Mouse (Mus musculus) fibroblast of lung, adult 2 months (primary cell): ENCODE results near the gene Chic2.

Experiments used
- DNase-seq: peaks from one replicate; pipeline ENCODE4 v3.0.0-alpha.2; 2011; ENCODE audit warnings: low read depth

Gene Chic2

DNA sequence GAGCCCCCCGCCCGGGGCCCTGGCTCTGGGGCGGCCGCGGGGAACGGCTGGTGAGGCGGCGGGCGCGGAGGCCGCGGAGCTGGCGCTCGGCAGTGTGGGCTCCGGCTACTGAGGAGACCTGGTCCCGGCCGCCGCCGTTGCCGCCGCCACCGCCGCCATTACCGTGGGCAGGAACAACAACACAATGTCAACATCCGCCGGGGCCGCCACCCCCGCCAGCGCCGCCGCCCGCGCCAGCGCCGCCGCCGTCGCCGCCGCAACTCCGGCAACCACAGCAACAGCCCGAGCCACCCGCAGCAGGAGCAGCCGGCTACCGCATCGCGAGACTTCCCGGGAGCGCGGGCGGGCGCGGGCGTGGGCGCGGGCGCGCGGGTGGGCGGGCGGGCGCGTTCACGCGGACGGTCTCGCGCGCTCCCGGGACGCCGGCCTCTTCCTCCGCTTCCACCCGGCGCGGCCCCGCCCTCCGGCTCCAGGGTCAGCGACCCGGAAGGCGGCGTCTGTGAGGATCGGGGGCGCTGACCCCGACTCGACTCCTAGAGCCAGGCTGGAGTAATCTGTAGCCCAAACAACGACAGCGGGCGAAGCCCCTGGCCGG is at the start of gene Chic2:
Gene Chic2 (minus strand): TSS at position 465 of the 595 bp plus-strand sequence.
- DNase-seq = no peak

DNA sequence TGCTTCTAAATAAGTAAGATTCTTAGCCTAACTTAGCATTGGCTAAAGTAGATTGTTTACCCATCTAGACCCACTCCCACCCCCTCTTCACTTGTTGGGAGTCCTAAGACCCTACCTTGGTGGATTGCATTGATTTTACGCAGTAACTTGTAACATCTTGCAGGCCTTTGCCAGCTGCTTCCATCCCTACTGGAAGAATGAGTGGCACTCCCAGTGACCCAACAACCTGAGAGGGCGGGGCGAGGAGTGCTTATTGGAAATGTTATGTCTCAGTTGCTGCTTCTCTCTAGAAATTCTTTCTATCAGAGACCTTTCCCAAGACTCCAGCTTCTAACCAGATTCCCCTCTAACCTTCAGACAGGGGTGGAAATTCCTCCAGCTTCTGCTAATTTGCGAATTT is 41.3 kb upstream of the Chic2 start:
- no peak for DNase-seq

DNA sequence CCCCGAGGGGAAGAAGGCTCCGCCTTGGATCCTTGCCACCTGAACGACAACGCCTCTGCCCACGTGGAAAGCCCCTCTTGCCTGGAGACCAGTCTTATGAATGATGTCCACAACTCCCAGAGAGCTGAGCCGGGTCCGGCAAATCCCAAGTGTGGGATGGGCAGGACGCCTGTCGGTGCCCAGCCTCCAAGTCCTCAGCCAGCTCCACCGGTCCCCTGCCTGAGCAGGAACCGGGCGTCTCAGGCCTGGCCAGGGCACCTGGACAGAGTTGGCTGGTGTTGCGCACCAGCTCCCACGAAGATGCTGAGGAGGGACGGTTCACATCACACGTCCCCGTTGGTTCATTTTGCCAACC is 40.9 kb upstream of the Chic2 start:
- DNase-seq = no peak

DNA sequence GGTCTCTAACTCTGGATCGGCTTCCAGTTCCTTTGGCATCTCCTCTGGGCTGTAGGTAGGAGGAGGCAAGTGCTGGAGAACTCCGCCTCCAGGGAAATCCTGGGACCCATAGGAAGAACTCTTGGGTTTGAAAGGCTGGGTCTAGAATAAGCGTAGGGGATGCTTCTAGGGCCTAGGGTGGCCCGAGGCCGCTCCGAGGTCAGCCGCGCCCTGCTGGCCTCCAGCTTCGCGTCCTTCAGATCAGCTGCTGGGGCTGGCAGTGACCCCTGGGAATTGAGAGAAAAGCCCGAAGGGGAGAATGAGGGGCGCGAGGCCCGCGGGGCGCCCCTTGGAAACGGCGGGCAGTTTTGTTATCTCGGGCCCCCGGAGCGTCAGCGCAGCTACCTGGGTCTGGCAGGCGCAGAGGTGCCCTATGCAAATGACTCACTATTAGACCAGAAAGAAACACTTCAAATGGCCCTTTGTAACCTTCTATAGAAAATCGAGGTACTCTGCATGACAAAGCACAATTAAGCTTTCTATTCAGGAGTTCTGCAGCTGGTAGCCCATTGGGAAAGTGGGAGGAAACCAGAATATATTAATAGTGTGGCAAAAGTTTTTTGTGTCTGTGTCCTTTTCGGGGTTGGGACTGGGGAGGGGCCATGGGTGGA is 40.4 kb upstream of the Chic2 start:
- DNase-seq = no peak

DNA sequence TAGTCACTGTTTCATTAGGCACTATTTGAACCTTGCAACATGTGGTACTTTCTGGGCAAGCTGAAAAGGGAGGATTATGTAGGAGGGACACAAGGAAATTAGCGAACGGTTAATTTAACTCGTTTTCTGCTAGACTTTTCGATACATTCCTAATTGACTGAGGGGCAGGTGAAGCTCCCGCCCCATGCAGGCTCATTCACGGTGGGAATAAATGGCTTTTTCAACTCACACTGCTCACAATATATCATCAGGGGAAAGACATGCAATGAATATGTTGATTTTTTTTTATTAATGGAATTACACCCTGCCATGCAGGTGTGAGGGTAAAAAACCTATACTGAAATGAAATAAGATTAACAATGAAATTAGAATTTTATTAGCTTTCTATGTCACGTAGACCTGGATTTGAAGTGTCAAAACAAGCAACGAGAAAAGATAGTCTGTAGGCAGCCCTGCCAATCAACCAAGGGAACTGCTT is 39.9 kb upstream of the Chic2 start:
- no peak for DNase-seq

DNA sequence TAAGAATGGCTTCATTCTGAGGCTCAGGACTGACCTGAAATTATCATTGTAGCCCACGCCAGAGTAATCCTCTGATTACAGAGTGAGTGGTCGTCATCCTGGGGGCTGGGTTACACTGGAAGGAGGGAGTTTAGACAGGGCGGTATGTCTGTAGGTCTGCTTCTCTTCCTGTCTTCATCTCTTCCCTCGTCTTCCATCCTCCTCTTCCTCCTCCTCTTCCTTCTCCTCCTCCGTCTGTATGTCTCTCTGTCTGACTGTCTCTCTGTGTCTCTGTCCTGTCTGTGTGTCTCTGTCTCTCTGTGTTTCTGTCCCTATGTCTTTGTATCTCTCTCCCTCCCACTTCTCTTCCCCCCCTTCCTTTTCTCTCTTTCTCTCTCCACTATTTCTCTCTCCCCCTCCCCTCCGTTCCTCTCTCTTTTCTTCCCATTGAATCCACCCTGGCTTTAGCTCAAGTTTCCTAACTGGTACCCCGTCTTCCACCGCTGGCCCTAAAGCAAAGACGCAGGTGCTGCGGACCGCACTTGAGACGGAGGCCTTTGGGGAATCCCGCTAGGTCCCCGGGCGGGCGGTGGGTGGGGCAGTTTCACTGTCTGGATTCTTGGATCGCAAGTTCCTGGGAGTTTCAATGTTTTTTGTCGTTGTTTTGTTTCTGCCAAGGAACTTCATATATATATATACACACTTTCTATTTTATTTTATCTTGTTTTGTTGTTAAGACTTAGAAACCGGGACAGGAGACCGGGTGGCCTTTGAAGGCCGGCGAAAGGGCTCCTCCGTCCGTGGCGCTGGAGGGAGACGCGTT is 39.2 kb upstream of the Chic2 start:
- DNase-seq = no peak

DNA sequence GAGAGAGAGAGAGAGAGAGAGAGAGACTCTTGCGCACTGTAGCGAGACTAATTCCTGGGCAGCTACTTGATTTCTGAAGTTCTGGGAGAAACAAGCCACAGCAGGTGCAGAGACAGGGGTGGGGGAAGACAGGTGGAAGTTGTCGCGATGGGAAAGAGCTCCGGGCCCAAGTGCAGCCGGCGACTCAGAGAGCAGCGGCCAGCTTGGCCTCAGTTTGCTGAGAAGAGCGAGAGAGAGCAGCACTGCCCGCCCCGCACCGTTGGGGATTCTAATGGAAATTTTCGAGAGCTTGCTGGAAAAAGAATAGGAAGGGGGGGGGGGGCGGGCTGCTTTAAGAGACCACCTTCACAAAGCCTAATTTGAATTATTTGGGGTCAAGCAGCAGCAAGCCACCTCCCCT is 38.5 kb upstream of the Chic2 start:
- no peak for DNase-seq

DNA sequence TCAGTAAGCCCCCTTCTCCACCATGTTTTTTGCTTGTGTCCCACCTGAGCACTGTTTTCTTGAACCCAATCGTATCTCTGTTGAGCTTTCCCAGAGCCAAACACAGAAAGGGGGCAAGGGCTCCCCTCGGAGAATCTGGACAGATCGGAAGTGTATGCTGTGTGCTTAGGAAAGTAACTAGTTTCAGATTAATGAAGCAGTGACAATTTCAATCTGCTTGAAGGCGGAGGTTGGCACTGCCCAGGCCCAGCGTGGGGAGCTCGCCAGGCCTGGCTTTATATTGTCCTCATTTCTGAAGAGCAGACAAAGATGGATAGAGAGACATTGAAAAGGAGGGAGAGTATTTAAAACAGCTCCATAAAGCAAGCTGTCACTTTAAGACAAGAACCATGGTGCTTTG is 37.9 kb upstream of the Chic2 start:
- no peak for DNase-seq

DNA sequence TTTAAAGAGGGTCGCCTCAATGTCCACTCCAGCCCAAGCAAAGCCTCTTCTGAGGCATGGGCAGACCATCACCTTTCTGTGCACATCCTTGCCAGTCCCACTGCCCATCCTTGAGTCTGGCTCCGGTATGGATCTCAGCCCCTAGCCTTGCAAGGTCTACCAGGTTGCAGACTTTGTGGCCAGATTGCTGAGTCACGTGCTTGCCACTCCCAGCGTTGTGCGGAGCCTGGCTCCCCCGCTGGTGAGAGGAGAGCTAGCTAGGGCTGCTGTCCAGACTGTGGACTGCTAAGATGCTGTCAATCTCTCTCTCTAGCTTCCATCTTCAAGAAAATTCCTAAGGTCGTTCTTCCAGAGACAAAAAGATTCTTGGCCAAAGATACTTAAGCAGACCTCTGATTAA is 35.0 kb upstream of the Chic2 start:
- DNase-seq = no peak

DNA sequence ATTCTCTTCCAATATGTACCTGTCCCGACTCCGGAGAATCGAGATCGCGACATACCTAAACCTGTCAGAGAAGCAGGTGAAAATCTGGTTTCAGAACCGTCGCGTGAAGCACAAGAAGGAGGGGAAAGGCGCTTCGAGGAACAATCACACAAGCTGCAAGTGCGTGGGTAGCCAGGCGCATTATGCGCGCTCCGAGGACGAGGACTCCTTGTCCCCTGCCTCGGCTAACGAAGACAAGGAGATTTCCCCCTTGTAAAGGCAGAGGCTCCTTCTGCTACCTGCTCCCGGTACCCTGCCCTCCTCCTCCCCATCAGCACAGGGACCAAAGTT is 32.4 kb upstream of the Chic2 start:
- no peak for DNase-seq

DNA sequence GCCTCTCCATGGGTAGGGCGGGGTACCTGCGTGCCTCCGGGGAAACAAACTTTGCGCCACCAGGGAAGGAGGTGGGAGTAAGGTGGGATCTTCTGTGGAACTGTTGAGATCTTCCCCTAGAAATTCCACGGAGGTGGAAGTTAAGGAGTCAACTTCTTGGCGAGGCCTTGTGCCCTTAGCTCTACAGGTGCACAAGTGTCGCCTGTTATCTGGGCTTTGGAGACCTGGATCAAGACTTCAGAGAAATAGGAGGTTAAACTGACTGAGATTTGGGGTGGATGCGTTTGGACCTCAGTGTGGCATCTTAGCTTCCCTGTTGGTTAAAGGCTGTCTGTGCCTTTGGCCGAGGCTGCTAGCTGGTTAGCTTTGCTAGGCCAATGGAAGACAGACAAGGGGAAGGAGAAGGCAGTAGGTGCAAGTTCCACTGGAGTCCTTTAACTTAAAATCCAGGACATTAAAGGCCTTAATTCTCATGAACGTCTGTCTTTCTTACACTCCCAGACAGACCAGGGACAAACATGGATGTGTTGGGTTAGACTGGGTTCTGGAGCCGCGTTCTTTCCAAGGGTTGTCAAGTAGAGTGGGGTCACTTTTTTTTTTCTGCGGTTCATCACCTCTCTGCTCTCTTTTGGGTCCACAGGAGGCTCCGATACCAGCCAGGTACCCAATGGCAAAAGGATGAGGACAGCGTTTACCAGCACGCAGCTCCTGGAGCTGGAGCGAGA is 31.9 kb upstream of the Chic2 start:
- DNase-seq = no peak

DNA sequence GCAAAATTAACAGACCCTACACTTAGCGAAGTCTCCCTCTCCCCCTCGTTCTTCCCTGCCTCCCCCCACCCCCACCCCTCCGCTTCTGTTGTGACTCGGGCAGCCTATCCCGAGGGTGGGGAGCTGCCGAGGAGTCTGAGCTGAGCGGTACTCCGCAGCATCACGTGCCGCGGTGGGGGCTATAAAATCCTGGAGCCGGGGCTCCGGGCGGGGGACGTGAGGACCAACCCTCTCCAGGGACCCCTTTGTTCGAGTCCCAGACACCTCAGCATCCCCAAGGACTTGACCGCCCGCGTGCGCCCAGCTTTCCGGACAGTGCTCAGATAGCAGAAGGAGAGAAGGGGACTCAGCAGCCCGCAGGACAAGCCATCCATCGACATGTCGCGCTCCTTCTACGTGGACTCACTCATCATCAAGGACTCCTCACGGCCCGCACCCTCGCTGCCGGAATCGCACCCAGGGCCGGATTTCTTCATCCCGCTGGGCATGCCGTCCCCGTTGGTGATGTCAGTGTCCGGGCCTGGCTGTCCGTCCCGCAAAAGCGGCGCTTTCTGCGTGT is 30.9 kb upstream of the Chic2 start, which contains the start of gene Gsx2:
Gene Gsx2 (plus strand): TSS at position 219 of the 559 bp plus-strand sequence.
- no peak for DNase-seq

DNA sequence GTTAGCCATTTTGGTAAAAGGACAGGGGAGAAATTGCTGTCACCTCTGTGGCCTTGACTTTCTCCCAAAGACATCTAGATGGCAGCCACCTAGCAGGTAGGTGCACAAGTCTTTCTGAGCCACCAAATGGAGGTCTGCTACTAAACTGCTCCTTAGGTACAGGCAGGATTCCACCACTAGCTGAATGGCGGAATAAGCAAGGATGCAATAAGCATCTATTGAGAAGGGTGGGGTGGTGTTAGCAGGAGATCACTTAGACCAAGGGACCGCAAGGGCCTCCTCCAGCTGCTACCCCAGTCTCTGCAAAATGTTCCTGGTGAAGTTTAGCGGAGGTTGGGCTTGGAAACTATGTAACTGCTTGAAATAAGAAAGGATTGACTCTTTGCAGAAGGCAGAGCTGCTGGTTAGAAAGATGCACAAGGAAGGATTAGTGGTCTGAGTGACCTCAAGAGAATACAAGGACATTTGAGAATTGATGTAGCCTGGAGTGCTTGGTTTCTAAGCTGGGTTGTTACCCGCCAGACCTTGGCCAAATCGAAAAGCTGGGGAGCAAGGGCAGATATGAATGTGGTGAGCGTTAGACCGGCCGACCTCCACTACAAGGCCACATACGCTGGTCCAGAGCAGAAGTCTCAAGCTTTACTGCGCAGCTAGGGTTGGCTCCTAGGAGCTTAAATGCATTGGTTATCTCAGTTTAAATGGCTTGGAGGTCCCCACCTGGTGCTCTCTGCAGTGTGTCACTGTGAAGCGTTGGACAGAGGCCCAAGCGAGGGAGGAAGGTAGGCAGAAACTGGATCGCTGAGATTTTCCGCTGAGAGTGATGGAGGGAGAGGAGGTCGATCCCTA is 30.2 kb upstream of the Chic2 start:
- DNase-seq = no peak

DNA sequence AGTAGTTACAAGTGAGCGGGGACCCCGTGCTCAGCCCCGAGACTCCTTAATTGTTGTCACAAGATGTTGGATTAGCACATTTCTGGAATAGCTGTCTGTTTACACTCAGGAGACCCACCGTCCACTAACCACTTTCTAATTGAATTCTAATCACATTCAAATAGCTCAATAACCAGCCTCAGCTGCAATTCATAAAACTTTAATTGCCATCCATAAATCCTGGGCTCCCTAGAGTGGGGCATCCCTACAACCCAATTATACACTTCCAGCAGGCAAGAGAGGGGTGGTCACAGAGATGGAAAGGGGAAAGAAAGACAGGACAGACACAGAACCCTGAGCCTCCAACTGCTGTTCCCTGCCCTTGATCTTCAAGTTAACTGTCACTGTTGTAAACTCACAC is 29.6 kb upstream of the Chic2 start:
- no peak for DNase-seq

DNA sequence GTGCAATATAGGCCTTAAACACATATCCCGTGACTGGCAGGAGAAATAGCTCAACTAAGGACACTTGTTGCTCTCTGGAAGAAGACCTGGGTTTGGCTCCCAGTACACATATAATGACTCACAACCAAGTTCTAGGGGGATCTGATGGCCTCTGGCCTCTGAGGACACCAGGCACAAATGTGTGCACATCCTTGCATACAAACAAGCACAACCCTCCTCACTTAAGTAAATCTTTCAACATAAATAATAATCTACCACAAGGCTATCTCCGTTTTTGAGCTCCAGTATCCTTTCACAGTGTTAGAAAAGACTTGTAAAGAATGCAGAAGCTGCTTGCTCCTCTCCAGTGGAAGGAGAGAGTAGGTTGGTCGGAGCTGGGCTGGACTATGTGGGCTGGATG is 29.1 kb upstream of the Chic2 start:
- no peak for DNase-seq

DNA sequence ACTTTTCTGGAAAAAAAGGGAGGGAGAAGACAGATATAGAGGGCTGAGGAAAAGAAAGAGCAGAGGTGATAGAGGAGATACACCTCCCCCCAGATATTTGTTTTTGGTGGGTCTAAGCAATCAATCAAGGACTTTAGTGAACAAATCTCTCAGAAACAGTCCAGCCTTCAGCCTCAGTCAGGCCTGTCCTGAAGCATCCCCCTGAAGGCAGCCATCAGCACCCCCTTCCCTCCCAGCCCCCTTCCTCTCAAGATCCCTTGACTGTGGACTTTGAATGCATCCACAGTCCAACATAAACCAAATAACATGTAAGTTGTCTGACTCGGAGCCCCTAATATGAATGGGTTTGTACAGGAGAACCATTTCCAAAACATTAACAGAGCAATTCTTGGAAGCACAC is 28.6 kb upstream of the Chic2 start:
- DNase-seq = no peak

DNA sequence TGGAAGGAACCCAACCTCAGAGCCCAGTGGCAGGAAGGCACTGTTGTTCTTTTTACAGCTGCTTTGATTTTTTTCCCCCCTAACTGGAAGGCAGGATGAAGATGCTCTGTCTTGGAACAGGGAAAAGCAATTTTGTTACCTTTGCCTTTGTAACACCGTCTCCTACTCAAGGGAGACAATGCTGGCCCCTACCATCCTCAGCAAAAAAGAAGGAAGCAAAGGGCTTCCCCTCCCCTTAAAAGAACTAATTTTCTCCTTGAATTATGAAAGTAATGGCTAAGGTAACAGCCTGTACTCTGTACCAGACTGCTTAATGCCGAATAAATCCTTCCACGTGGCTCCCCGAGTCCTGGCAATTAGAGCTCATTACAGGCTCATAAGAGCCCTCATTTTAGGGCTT is 28.0 kb upstream of the Chic2 start:
- no peak for DNase-seq

DNA sequence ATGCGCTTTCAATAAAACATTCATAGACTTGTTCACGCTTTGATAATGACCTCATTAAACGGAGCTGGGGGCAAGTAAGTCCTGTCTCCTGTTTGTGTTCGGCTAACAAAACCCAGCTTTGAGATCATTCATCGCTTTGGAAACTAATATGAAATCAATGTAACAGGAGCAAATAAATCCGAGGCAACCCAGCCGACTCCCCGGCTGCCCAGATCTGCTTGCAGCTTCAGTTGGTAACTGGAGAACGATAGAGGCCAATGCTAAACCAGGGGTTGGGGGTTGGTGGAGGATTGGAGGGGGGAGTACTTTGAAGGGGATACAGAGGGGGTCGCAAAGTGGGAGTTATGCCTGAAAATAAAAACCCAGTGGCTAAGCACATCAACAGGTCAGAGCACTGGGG is 27.4 kb upstream of the Chic2 start:
- no peak for DNase-seq

DNA sequence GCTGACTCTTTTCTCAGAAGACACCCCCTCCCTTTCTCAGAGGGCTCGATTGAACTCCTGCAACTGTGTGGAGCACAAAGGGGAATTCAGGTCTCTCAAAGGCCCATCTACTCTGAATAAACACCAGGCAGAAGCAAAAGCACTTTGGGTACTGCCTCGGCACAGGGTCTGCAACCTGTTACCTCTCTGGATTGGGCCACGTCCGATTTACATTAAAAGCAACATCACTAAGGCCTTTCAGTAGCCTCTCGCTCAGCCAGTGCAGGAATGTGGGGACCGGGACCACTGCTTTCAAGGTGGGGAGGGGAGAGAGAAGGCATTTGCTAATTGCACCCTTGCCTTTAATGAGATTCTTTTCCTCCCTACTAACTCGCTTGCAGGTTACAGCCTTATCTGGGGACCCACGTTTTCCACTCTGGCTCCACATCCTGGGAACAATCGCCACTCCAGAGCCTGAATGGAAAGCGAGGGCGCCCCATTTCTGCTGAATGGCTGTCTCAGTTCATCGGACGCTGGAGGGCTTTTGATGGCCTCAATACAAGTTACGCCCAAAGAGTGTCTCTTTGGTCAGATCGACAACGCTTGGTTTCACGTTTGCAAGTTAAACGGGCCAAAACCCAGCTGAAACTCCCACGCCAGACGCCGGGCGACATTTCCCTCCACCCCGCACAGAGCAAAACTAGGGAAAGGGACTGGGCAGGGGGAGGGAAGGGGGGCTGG is 26.2 kb upstream of the Chic2 start:
- no peak for DNase-seq

DNA sequence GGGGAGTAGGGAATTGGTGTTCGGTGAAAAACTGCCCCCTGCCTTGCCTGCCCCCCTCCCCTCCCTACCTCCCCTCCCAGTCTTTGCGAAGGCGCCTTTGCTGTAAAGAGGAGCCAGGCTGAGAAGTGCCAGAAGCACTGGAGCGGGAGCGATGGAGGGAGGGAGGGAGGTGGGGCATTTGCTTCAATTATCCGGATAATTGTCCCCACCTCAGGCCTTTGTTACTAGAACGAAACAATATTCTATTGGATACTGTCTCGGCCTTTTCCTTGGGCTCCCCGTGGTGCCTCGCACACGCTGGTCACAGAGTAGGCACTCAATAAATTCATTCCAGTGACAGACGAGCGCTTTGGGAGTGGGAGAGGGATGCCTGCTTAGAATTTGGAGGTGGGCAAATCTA is 25.6 kb upstream of the Chic2 start:
- DNase-seq = no peak
